Mouse (Mus musculus) naive thymus-derived CD4-positive, alpha-beta T cell, adult 5 months (primary cell): ENCODE measurements around the gene Cdk5rap2. TPM values are rescaled to one million over a fixed set of nuclear protein-coding genes. Genes with fewer than 3 reads are reported as not detected.

Source experiments
- polyA plus RNA-seq: library from polyadenylated mRNA; unstranded; fragments of 100-300 nt; shearing (Covaris generic); gene quantifications from one replicate; pipeline ENCODE4 v1.2.1, GENCODE M21; 2017

Cdk5rap2 gene
- polyA plus RNA-seq = 18.1 TPM

GRCm38 (mm10) chr4:70409994-70410721, at the start of gene Cdk5rap2:
Gene Cdk5rap2 (minus strand): TSS chr4:70410443.

Other genes with a start within 250 kb of the Cdk5rap2 start
- 3.0 TPM for gene Megf9, start 124.6 kb upstream of the Cdk5rap2 start, polyA plus RNA-seq